Mouse (Mus musculus): ENCODE results near the gene Tpcn1. TPM values are rescaled to one million over a fixed set of nuclear protein-coding genes. Genes with fewer than 3 reads are reported as not detected.
A peak's percentile ranks its signal among the peaks of the same experiment; 100 is the strongest.
"Not testable (repeated sequence)": the region's sequence is repeated elsewhere in the genome, so short reads cannot be mapped to it uniquely, and the experiment has no call there.

Gene Tpcn1
- polyA plus RNA-seq, 1 experiment, result 39.1 TPM

- H3K27ac ChIP-seq (replicated peaks; ENCODE audit: low read depth, low read length), result no peak overlapping the region
Observed at GRCm38 (mm10) chr5:120506490-120506889, 82.0 kb downstream of the Tpcn1 start.

DNA sequence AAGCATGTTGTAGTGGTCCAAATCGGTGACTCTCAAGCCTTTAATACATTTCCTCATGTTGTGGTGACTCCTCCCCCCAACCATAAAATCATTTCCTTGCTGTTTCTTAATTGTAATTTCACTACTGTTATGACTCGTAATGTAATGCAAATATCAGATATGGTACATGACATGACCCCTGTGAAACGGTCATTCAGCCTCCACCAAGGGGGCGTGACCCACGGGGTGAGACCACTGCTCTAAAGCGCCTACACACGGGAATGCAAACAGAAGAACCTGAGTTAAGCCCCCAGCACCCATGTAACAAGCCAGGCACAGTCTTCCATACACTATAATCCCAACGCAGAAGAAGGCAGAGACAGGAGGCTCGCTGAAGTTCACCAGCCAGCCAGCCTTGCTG is 82.7 kb downstream of the Tpcn1 start:
- H3K27ac ChIP-seq (replicated peaks; ENCODE audit: low read depth, low read length), result no peak overlapping the region
- H3K4me3 ChIP-seq (ENCODE audit: insufficient read depth, low read depth, low read length), result peak overlapping the region; percentile 3; the same call in 1 of the 2 replicates
- H3K4me1 ChIP-seq (ENCODE audit: control insufficient read depth, insufficient read depth, insufficient read length, low read length), result peaks cover 7% of the 10 kb centered on the region; the same call in 1 of the 2 replicates

More at GRCm38 (mm10) chr5:120506490-120506889, 82.0 kb downstream of the Tpcn1 start:
- no peak overlapping the region for H3K4me3 ChIP-seq (ENCODE audit: insufficient read depth, low read depth, low read length)
- H3K4me1 ChIP-seq (ENCODE audit: control insufficient read depth, insufficient read depth, insufficient read length, low read length), result peaks cover 7% of the 10 kb centered on the region; the same call in 1 of the 2 replicates

- no peak overlapping the region for H3K27ac ChIP-seq (replicated peaks; ENCODE audit: low read depth, low read length)
- peak overlapping the region; percentile 3; the same call in 1 of the 2 replicates for H3K4me3 ChIP-seq (ENCODE audit: insufficient read depth, low read depth, low read length)
- peaks cover 7% of the 10 kb centered on the region; the same call in 1 of the 2 replicates for H3K4me1 ChIP-seq (ENCODE audit: control insufficient read depth, insufficient read depth, insufficient read length, low read length)
Observed at GRCm38 (mm10) chr5:120505368-120505767, 83.1 kb downstream of the Tpcn1 start.

DNA sequence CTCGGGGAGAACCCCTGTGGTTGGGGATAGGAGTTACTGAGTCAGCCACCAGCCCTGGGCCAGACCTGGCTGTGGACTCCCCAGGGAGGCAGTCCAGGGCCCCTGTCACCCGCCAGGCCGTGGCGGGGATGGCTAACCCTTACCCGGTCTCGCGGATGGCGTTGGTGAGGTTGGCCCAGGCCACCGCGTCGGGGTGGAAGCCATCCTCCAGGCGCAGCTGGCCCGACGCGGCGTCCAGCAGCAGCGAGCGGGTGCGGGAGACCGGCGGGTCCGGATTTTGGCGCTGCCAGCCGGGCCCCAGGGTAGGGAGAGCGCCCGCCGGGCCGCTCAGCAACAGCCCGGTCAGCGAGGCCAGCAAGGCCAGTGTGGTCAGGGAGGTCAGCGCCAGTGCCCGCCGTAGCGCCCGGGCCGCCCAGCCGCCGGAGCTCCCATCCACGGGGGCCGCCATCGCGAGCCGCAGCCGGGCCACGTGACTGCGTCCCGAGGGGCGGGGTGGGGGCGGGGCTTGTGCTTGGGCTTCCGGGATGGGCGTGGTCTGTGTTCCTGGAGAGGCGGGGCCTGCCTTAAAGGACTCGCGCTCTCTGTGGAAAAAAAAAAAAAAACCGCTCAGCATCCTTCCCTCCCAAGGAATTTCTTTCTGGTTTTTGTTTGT is 85.2 kb downstream of the Tpcn1 start, which contains the start of gene Plbd2:
Gene Plbd2 (minus strand): TSS at position 482 of the 652 bp plus-strand sequence.
- H3K27ac ChIP-seq (replicated peaks; ENCODE audit: low read depth, low read length), result no peak within 1 kb of the TSS
- peaks cover 7% of the 10 kb centered on the region; the same call in 1 of the 2 replicates for H3K4me1 ChIP-seq (ENCODE audit: control insufficient read depth, insufficient read depth, insufficient read length, low read length)
- H3K4me3 ChIP-seq (ENCODE audit: insufficient read depth, low read depth, low read length), result peak within 1 kb of the TSS; percentile 90

- no peak overlapping the region for H3K27ac ChIP-seq (replicated peaks; ENCODE audit: low read depth, low read length)
- peaks cover 7% of the 10 kb centered on the region; the same call in 1 of the 2 replicates for H3K4me1 ChIP-seq (ENCODE audit: control insufficient read depth, insufficient read depth, insufficient read length, low read length)
- H3K4me3 ChIP-seq (ENCODE audit: insufficient read depth, low read depth, low read length), result peak overlapping the region; percentile 90
Observed at GRCm38 (mm10) chr5:120502675-120503143, 85.8 kb downstream of the Tpcn1 start.

DNA sequence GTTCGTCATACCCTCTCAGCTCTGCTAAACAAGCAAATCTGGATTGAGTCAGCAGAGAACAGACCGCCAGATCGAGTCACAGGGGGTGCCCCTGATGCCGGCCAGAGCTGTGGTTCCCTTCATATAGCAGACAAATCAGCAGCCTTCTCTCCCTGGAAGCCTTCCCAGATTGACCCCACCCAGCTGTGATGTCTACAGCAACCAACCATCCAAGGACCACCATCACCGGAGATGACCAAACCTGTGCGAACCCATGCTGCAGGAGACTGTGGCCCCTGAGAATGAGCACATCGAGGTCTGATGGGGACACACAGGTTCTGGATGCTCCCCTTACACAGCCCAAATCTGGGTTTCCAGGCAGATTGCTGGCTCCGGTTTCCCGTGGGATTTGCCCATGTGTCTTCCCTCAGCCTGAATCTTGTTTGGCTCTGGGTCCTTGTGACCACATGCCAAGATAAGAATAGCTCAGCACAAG is 86.3 kb downstream of the Tpcn1 start:
- H3K4me3 ChIP-seq (ENCODE audit: insufficient read depth, low read depth, low read length), result peak overlapping the region; percentile 90
- no peak overlapping the region for H3K27ac ChIP-seq (replicated peaks; ENCODE audit: low read depth, low read length)
- peaks cover 7% of the 10 kb centered on the region; the same call in 1 of the 2 replicates for H3K4me1 ChIP-seq (ENCODE audit: control insufficient read depth, insufficient read depth, insufficient read length, low read length)

DNA sequence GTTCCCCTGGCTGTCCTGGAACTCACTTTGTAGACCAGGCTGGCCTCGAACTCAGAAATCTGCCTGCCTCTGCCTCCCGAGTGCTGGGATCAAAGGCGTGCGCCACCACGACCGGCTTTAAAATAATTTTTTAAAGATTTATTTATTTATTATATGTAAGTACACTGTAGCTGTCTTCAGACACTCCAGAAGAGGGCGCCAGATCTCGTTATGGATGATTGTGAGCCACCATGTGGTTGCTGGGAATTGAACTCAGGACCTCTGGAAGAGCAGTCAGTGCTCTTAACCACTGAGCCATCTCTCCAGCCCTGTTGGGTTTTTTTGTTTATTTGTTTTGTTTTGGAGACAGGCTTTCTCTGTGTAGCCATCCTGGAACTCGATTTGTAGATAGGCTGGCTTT is 87.9 kb downstream of the Tpcn1 start:
- not testable (repeated sequence) for H3K4me3 ChIP-seq (ENCODE audit: insufficient read depth, low read depth, low read length); H3K4me1 ChIP-seq (ENCODE audit: control insufficient read depth, insufficient read depth, insufficient read length, low read length); H3K27ac ChIP-seq (replicated peaks; ENCODE audit: low read depth, low read length)

DNA sequence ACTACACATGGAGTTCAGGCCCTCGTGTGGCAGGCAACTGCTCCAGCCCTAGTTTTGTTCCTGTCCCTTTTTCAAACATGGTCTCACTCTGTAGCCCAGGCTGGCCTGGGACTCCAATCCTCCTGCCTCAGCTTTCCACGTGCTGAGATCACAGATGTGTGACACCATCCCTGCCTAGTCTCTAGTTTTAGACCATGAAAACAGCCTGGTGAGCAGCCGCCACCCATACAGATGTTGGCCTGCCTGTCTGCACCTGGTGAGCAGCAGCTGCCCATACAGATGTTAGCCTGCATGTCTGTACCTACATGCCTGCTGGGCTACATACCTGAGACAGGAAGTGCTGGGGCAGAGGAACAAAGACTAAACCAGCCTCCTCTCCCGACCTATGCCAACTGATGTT is 89.3 kb downstream of the Tpcn1 start:
- Histone ChIP-seq H3K4me1 (ENCODE audit: control insufficient read depth, insufficient read depth, insufficient read length, low read length) (peaks cover 7% of the 10 kb centered on the region; the same call in 1 of the 2 replicates), H3K27ac (replicated peaks; ENCODE audit: low read depth, low read length) (no peak overlapping the region), H3K4me3 (ENCODE audit: insufficient read depth, low read depth, low read length) (no peak overlapping the region)

DNA sequence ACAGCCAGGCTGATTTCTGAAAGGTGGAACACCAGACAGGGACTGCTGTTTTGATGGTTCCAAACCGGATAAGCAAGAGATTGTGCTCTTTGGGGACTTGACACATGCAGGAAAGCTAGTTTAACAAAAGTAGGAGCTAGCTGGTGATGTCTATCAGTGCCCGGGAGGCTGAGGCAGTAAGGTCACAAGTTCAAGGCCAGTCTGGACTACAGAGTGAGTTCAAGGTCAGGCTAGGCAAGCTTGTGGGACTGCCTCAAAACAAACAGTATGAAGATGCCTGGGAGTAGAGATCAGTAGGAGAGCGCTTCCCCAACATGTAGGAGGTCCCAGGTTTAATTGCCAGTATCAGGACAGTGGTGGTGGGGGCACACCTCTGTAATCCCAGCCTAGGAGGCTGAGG is 91.4 kb downstream of the Tpcn1 start:
- peaks cover under 1% of the 10 kb centered on the region; the same call in 1 of the 2 replicates for H3K4me1 ChIP-seq (ENCODE audit: control insufficient read depth, insufficient read depth, insufficient read length, low read length)
- no peak overlapping the region for H3K27ac ChIP-seq (replicated peaks; ENCODE audit: low read depth, low read length)
- no peak overlapping the region for H3K4me3 ChIP-seq (ENCODE audit: insufficient read depth, low read depth, low read length)

- Histone ChIP-seq H3K27ac (replicated peaks; ENCODE audit: low read depth, low read length) (no peak overlapping the region), H3K4me3 (ENCODE audit: insufficient read depth, low read depth, low read length) (no peak overlapping the region), H3K4me1 (ENCODE audit: control insufficient read depth, insufficient read depth, insufficient read length, low read length) (peaks cover 4% of the 10 kb centered on the region)
Observed at GRCm38 (mm10) chr5:120495703-120496226, 92.7 kb downstream of the Tpcn1 start.

- Histone ChIP-seq H3K27ac (replicated peaks; ENCODE audit: low read depth, low read length) (no peak overlapping the region), H3K4me1 (ENCODE audit: control insufficient read depth, insufficient read depth, insufficient read length, low read length) (peaks cover 5% of the 10 kb centered on the region), H3K4me3 (ENCODE audit: insufficient read depth, low read depth, low read length) (no peak overlapping the region)
Observed at GRCm38 (mm10) chr5:120495064-120495702, 93.3 kb downstream of the Tpcn1 start.

DNA sequence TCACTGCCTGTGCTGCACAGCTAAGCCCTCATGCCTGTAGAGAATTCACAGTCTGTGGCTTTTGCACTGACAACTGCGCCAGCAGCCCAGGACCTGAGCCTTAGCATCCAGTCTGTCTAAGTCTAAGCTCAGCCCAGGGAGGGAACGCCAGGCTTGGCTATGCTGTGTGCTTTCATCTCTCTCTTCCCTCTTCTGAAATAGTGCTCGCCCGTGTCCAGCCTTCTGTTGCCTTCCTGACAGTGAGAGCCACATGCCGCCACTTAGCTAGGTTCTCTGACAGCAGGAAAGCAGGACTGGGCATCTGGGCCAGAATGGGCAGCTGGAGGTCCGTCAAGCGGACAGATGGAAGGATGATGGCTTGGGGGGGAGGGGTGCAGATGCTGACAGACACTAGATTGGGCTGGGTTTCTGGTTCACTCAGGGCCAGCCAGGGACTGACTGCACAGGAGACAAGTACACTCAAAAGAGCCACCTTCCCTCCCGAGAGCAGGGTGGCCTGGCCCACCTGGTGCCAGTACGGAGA is 94.5 kb downstream of the Tpcn1 start:
- Histone ChIP-seq H3K4me1 (ENCODE audit: control insufficient read depth, insufficient read depth, insufficient read length, low read length) (peaks cover 5% of the 10 kb centered on the region), H3K4me3 (ENCODE audit: insufficient read depth, low read depth, low read length) (no peak overlapping the region), H3K27ac (replicated peaks; ENCODE audit: low read depth, low read length) (no peak overlapping the region)

DNA sequence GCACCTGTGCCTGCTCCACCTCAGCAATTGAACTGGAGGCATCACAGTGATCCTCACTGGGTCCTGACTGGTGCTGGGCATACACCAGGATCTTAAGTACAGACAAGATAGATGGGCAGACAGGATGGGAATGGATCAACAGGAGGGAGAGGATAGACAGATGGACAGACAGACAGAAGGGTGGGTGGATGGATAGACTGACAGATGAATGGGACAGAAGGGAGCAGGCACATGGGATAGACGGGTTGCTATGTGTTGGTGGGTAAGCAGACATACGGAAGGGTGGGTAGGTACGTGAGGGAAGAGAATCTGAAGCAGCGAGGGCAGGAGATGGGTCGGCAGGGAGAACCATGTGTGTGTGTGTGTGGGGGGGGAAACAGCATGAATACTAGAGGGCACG is 95.0 kb downstream of the Tpcn1 start:
- no peak overlapping the region for H3K4me3 ChIP-seq (ENCODE audit: insufficient read depth, low read depth, low read length)
- H3K27ac ChIP-seq (replicated peaks; ENCODE audit: low read depth, low read length), result no peak overlapping the region
- peaks cover 5% of the 10 kb centered on the region for H3K4me1 ChIP-seq (ENCODE audit: control insufficient read depth, insufficient read depth, insufficient read length, low read length)

DNA sequence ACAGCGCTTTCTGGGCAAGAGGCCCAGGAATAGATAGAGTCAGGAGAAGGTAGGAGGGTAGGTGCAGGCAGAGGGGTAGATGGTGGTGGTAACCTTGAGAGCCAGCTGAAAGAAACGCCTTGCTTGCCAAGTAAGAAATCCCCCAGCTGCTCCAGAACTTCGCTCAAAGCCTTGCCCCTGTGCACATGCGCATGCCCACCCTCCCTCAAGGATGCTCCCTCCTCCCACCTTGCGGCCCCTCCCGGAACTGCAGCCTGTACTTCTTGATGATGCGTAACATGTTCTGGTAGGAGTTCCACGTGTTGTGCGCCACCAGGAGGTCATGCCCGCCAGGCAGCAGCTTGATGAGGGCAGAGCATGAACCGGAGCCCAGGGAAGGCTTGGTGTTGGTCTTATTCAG is 96.0 kb downstream of the Tpcn1 start:
- Histone ChIP-seq H3K4me1 (ENCODE audit: control insufficient read depth, insufficient read depth, insufficient read length, low read length) (peaks cover 5% of the 10 kb centered on the region), H3K27ac (replicated peaks; ENCODE audit: low read depth, low read length) (no peak overlapping the region), H3K4me3 (ENCODE audit: insufficient read depth, low read depth, low read length) (no peak overlapping the region)

GRCm38 (mm10) chr5:120490679-120491192 is 97.7 kb downstream of the Tpcn1 start:
- Histone ChIP-seq H3K27ac (replicated peaks; ENCODE audit: low read depth, low read length) (no peak overlapping the region), H3K4me1 (ENCODE audit: control insufficient read depth, insufficient read depth, insufficient read length, low read length) (peaks cover 5% of the 10 kb centered on the region), H3K4me3 (ENCODE audit: insufficient read depth, low read depth, low read length) (no peak overlapping the region)

Data from brown adipose tissue, adult 24 weeks (tissue).